Mouse (Mus musculus): ENCODE measurements around the gene Gm45234.

- TF ChIP-seq CTCF (conservative IDR thresholded peaks at IDR 0.05 in 1 of 2, IDR thresholded peaks at IDR 0.05 in 1 of 2; ENCODE audit: low read depth in 2 of 2, low read length in 2 of 2) (no peak), POLR2A (IDR thresholded peaks at IDR 0.05; ENCODE audit: low read depth, low read length) (no peak), ZMIZ1 (IDR thresholded peaks at IDR 0.05; ENCODE audit: low read depth, low read length) (no peak), ZKSCAN1 (IDR thresholded peaks at IDR 0.05; ENCODE audit: borderline replicate concordance, low read depth, low read length) (no peak)
Observed at GRCm38 (mm10) chr6:124746654-124747632, 8.9 kb downstream of the Gm45234 start.

Measured in CH12.LX (cell line).